Mouse (Mus musculus): ENCODE measurements at regions not wholly inside any gene's neighbourhood (a gene's known extent, or its start where the extent isn't known, plus 50 kb on each side); places are given as distances from the start of the nearest gene placed in this dataset.

DNA sequence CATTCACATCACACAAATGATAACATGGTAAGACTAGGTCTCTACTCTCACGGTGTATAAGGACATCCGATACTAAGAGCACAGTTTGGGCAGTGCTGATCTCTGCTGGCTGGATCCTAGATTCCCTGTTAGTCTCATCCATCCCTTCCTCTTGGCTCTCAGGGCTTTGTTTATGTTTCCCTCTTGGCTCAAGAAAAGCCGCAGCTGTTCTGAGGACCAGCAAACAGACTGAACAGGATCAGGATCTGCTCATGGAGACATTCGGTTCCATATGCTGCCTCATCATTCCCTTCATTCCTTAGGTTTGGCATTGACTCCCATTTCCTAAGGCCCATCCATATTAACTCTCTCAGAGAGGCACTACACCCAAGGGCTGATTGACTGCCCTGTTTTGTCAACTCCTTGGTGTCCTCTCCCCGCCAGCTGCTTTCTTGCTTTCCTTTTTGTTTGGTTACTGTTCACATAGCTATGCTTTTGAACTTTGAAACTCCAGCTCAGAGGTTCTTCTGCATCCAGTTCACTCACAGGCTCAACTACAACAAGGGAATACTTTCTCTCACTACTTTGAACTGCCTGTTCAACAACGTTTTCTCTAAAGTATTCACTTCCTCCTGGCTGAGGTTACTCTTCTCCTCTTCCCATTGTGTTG is 623.2 kb downstream of the Bckdhb start:
- no peak overlapping the region for H3K27ac ChIP-seq (ENCODE audit: low read depth, low read length)
- H3K9ac ChIP-seq = no peak overlapping the region
- ATAC-seq (peak; percentile 58), DNase-seq (peak; percentile 5)
- 77% methylated on average over 6 of the region's 6 CpGs for WGBS
- H3K4me3 ChIP-seq (ENCODE audit: low read depth, low read length) = no peak overlapping the region
- H3K36me3 ChIP-seq (ENCODE audit: insufficient read depth) = no peaks in the 10 kb centered on the region
- no peaks in the 10 kb centered on the region for H3K4me1 ChIP-seq (ENCODE audit: insufficient read depth)
- no peak for TF ChIP-seq CTCF (IDR thresholded peaks at IDR 0.05; ENCODE audit: low read depth)
- H3K4me2 ChIP-seq (ENCODE audit: low read depth) = no peak overlapping the region
- H3K27me3 ChIP-seq (ENCODE audit: insufficient read depth, low read length) = no peaks in the 10 kb centered on the region
- no peaks in the 10 kb centered on the region for H3K9me3 ChIP-seq (ENCODE audit: low read length)

DNA sequence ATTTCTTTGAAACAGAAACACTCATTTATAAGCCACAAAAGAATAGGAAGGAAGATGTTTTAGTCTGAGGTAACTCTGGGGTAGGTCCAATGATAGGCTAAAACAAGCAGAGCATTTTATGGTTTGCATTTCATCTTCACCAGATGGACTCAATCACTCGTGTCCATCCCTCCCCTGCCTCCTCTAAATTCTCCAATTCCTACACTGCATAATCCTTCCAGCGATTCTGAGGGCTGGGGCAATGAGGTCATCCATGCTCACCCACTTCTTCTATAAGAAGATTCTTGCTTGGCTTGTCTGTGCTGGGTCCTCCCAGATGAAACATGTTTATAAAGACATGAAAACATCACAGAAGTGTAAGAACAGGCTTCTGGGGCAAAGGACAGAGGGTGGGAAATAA is 630.3 kb downstream of the Bckdhb start:
- no peak overlapping the region for H3K4me3 ChIP-seq (ENCODE audit: low read depth, low read length)
- H3K4me2 ChIP-seq (ENCODE audit: low read depth) = no peak overlapping the region
- ATAC-seq (no peak), DNase-seq (no peak)
- WGBS = 79% methylated on average over 2 of the region's 2 CpGs
- no peak for TF ChIP-seq CTCF (IDR thresholded peaks at IDR 0.05; ENCODE audit: low read depth)
- H3K9ac ChIP-seq = no peak overlapping the region
- H3K36me3 ChIP-seq (ENCODE audit: insufficient read depth) = no peaks in the 10 kb centered on the region
- H3K27ac ChIP-seq (ENCODE audit: low read depth, low read length) = no peak overlapping the region
- H3K9me3 ChIP-seq (ENCODE audit: low read length) = no peaks in the 10 kb centered on the region
- no peaks in the 10 kb centered on the region for H3K4me1 ChIP-seq (ENCODE audit: insufficient read depth)
- H3K27me3 ChIP-seq (ENCODE audit: insufficient read depth, low read length) = no peaks in the 10 kb centered on the region

GRCm38 (mm10) chr9:84556261-84556844 is 631.4 kb downstream of the Bckdhb start:
- no peaks in the 10 kb centered on the region for H3K27me3 ChIP-seq (ENCODE audit: insufficient read depth, low read length)
- DNase-seq (peak; percentile 4), ATAC-seq (no peak)
- no peak overlapping the region for H3K4me2 ChIP-seq (ENCODE audit: low read depth)
- 46% methylated on average over 11 of the region's 11 CpGs for WGBS
- TF ChIP-seq CTCF (IDR thresholded peaks at IDR 0.05; ENCODE audit: low read depth) = no peak
- H3K9ac ChIP-seq = no peak overlapping the region
- no peaks in the 10 kb centered on the region for H3K36me3 ChIP-seq (ENCODE audit: insufficient read depth)
- no peaks in the 10 kb centered on the region for H3K9me3 ChIP-seq (ENCODE audit: low read length)
- no peak overlapping the region for H3K4me3 ChIP-seq (ENCODE audit: low read depth, low read length)
- H3K27ac ChIP-seq (ENCODE audit: low read depth, low read length) = no peak overlapping the region
- no peaks in the 10 kb centered on the region for H3K4me1 ChIP-seq (ENCODE audit: insufficient read depth)

- Histone ChIP-seq H3K27me3 (ENCODE audit: insufficient read depth, low read length) (no peaks in the 10 kb centered on the region), H3K9ac (no peak overlapping the region), H3K36me3 (ENCODE audit: insufficient read depth) (no peaks in the 10 kb centered on the region), H3K4me3 (ENCODE audit: low read depth, low read length) (no peak overlapping the region), H3K4me2 (ENCODE audit: low read depth) (no peak overlapping the region), H3K27ac (ENCODE audit: low read depth, low read length) (no peak overlapping the region), H3K4me1 (ENCODE audit: insufficient read depth) (no peaks in the 10 kb centered on the region), H3K9me3 (ENCODE audit: low read length) (no peaks in the 10 kb centered on the region)
- 96% methylated on average over 1 of the region's 1 CpGs for WGBS
- DNase-seq = no peak
- no peak for TF ChIP-seq CTCF (IDR thresholded peaks at IDR 0.05; ENCODE audit: low read depth)
- ATAC-seq = no peak
Observed at GRCm38 (mm10) chr9:84558346-84558745, 633.4 kb downstream of the Bckdhb start.

GRCm38 (mm10) chr9:84569533-84569932 is 644.6 kb downstream of the Bckdhb start:
- TF ChIP-seq CTCF (IDR thresholded peaks at IDR 0.05; ENCODE audit: low read depth) = no peak
- WGBS = 59% methylated on average over 3 of the region's 3 CpGs
- Histone ChIP-seq H3K9ac (no peak overlapping the region), H3K9me3 (ENCODE audit: low read length) (no peaks in the 10 kb centered on the region), H3K4me2 (ENCODE audit: low read depth) (no peak overlapping the region), H3K27ac (ENCODE audit: low read depth, low read length) (no peak overlapping the region), H3K4me1 (ENCODE audit: insufficient read depth) (no peaks in the 10 kb centered on the region), H3K36me3 (ENCODE audit: insufficient read depth) (no peaks in the 10 kb centered on the region), H3K27me3 (ENCODE audit: insufficient read depth, low read length) (no peaks in the 10 kb centered on the region), H3K4me3 (ENCODE audit: low read depth, low read length) (no peak overlapping the region)
- ATAC-seq = no peak
- no peak for DNase-seq

GRCm38 (mm10) chr9:84577781-84578180 is 652.8 kb downstream of the Bckdhb start:
- H3K4me2 ChIP-seq (ENCODE audit: low read depth) = no peak overlapping the region
- H3K4me3 ChIP-seq (ENCODE audit: low read depth, low read length) = no peak overlapping the region
- H3K9ac ChIP-seq = no peak overlapping the region
- H3K27ac ChIP-seq (ENCODE audit: low read depth, low read length) = no peak overlapping the region
- H3K27me3 ChIP-seq (ENCODE audit: insufficient read depth, low read length) = no peaks in the 10 kb centered on the region
- no peaks in the 10 kb centered on the region for H3K36me3 ChIP-seq (ENCODE audit: insufficient read depth)
- no peaks in the 10 kb centered on the region for H3K9me3 ChIP-seq (ENCODE audit: low read length)
- TF ChIP-seq CTCF (IDR thresholded peaks at IDR 0.05; ENCODE audit: low read depth) = no peak
- WGBS = 78% methylated on average over 5 of the region's 5 CpGs
- H3K4me1 ChIP-seq (ENCODE audit: insufficient read depth) = no peaks in the 10 kb centered on the region
- DNase-seq = no peak
- no peak for ATAC-seq

- Histone ChIP-seq H3K36me3 (ENCODE audit: insufficient read depth) (no peaks in the 10 kb centered on the region), H3K9ac (no peak overlapping the region), H3K4me3 (ENCODE audit: low read depth, low read length) (no peak overlapping the region), H3K4me1 (ENCODE audit: insufficient read depth) (no peaks in the 10 kb centered on the region), H3K4me2 (ENCODE audit: low read depth) (no peak overlapping the region), H3K27ac (ENCODE audit: low read depth, low read length) (no peak overlapping the region), H3K27me3 (ENCODE audit: insufficient read depth, low read length) (no peaks in the 10 kb centered on the region), H3K9me3 (ENCODE audit: low read length) (no peaks in the 10 kb centered on the region)
- ATAC-seq = no peak
- no peak for TF ChIP-seq CTCF (IDR thresholded peaks at IDR 0.05; ENCODE audit: low read depth)
- WGBS = 73% methylated on average over 4 of the region's 4 CpGs
- no peak for DNase-seq
Observed at GRCm38 (mm10) chr9:84587791-84588190, 662.8 kb downstream of the Bckdhb start.

Measured in forebrain, postnatal 0 days (tissue).